Mouse (Mus musculus): Measurements from ENCODE around the gene Kazn. TPM values are rescaled to one million over a fixed set of nuclear protein-coding genes. Genes with fewer than 3 reads are reported as not detected.

Kazn gene
- polyA plus RNA-seq, 1 experiment from 2014 or later, result 4.2 TPM

- WGBS, result 18% methylated on average over 18 of the region's 18 CpGs
- Histone ChIP-seq H3K9me3 (ENCODE audit: control insufficient read depth, low read length) (no peaks in the 10 kb centered on the region), H3K27ac (replicated peaks in 1 of 2; ENCODE audit: control insufficient read depth in 1 of 2, insufficient read depth in 1 of 2, low read depth in 2 of 2, low read length in 2 of 2) (peak overlapping the region; percentile 46 to 65), H3K36me3 (ENCODE audit: control insufficient read depth, insufficient read depth, low read length) (no peaks in the 10 kb centered on the region), H3K9ac (ENCODE audit: low read length) (peak overlapping the region; percentile 43; the same call in 1 of the 2 replicates), H3K27me3 (ENCODE audit: control insufficient read depth, insufficient read depth, low read length) (no peaks in the 10 kb centered on the region), H3K4me1 (ENCODE audit: control insufficient read depth in 2 of 2, insufficient read depth in 2 of 2, low read length in 2 of 2) (peaks cover 49 to 70% of the 10 kb centered on the region in 2 experiments), H3K4me2 (ENCODE audit: low read length) (peak overlapping the region; percentile 39), H3K4me3 (ENCODE audit: control insufficient read depth in 1 of 2, insufficient read depth in 1 of 2, low read depth in 1 of 2, low read length in 2 of 2) (0 out of 4 replicates have a peak overlapping the region, but pooled peaks of 1 of the 2 experiments have one; percentile 3)
- 0 out of 2 replicates have a peak, but pooled peaks have one; percentile 14 for ATAC-seq (ENCODE audit: insufficient number of reproducible peaks, insufficient read depth, low FRiP score, low read depth)
Measured at GRCm38 (mm10) chr4:142077572-142078271, 161.5 kb downstream of the Kazn start.

GRCm38 (mm10) chr4:142076883-142077282 is 162.3 kb downstream of the Kazn start:
- Histone ChIP-seq H3K9me3 (ENCODE audit: control insufficient read depth, low read length) (no peaks in the 10 kb centered on the region), H3K4me2 (ENCODE audit: low read length) (no peak overlapping the region), H3K4me1 (ENCODE audit: control insufficient read depth in 2 of 2, insufficient read depth in 2 of 2, low read length in 2 of 2) (peaks cover 48 to 70% of the 10 kb centered on the region in 2 experiments), H3K27ac (replicated peaks in 1 of 2; ENCODE audit: control insufficient read depth in 1 of 2, insufficient read depth in 1 of 2, low read depth in 2 of 2, low read length in 2 of 2) (peak overlapping the region in 1 of 2 experiments; percentile 65; a peak in 2 of 4 replicates), H3K27me3 (ENCODE audit: control insufficient read depth, insufficient read depth, low read length) (no peaks in the 10 kb centered on the region), H3K4me3 (ENCODE audit: control insufficient read depth in 1 of 2, insufficient read depth in 1 of 2, low read depth in 1 of 2, low read length in 2 of 2) (no peak overlapping the region), H3K9ac (ENCODE audit: low read length) (no peak overlapping the region), H3K36me3 (ENCODE audit: control insufficient read depth, insufficient read depth, low read length) (no peaks in the 10 kb centered on the region)
- no peak for ATAC-seq (ENCODE audit: insufficient number of reproducible peaks, insufficient read depth, low FRiP score, low read depth)
- WGBS, result 52% methylated on average over 1 of the region's 1 CpGs

DNA sequence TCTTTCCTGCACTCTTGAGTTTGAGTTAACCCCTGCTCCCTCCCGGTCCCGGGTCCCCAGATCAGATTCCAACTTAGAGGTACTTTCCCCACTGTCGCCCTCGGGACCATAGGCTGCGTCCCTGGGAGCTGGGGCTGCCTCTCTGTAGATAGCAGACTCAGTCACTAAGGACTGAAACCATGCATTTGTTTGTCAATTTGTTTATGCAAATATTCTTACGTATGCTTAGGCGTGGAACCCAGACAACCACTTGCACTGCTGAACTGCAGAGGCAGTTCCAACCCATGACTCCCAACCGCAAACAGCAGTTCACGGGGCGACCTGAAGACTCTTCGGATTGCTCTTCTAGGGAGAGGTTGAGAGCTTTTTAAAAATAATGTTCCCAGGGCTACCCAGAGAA is 163.3 kb downstream of the Kazn start:
- H3K27ac ChIP-seq (replicated peaks in 1 of 2; ENCODE audit: control insufficient read depth in 1 of 2, insufficient read depth in 1 of 2, low read depth in 2 of 2, low read length in 2 of 2), result no peak overlapping the region
- no peak for ATAC-seq (ENCODE audit: insufficient number of reproducible peaks, insufficient read depth, low FRiP score, low read depth)
- no peak overlapping the region for H3K9ac ChIP-seq (ENCODE audit: low read length)
- H3K36me3 ChIP-seq (ENCODE audit: control insufficient read depth, insufficient read depth, low read length), result no peaks in the 10 kb centered on the region
- no peak overlapping the region for H3K4me2 ChIP-seq (ENCODE audit: low read length)
- H3K27me3 ChIP-seq (ENCODE audit: control insufficient read depth, insufficient read depth, low read length), result no peaks in the 10 kb centered on the region
- WGBS, result 84% methylated on average over 11 of the region's 11 CpGs
- H3K4me3 ChIP-seq (ENCODE audit: control insufficient read depth in 1 of 2, insufficient read depth in 1 of 2, low read depth in 1 of 2, low read length in 2 of 2), result no peak overlapping the region
- no peaks in the 10 kb centered on the region for H3K9me3 ChIP-seq (ENCODE audit: control insufficient read depth, low read length)
- peaks cover 48 to 70% of the 10 kb centered on the region in 2 experiments for H3K4me1 ChIP-seq (ENCODE audit: control insufficient read depth in 2 of 2, insufficient read depth in 2 of 2, low read length in 2 of 2)

DNA sequence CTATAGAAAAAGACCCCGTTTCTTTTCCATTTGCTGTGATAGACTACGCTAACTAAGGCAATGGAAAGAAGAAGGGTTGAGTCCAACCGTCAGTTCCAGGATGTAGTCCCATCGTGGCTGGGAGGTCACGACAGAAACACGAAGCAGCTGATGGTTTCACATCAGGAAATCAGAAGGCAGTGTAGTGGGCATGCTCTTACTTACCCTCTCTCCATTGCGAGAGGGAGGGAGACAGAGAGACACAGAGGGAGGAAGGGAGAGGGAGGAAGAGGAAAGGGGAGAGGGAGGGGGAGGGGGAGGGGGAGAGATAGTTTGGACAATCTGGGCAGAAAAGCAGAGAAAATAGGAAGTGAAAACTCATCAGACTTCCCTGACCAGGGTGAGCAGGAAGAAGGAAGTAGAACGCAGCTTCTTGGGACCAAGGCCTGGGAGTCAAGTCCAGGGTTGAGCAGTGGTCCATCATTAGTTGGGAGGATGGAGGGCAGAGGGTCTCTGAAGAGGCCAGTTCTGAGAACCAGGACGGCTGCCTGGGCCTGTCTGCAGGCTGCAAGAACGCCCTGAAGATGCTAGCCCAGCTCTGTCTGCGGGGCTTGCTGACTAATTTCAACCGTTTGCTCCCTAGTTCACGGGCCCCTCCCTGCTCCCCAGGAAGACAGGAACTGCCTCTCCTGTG is 165.0 kb downstream of the Kazn start:
- Histone ChIP-seq H3K4me1 (ENCODE audit: control insufficient read depth in 2 of 2, insufficient read depth in 2 of 2, low read length in 2 of 2) (peaks cover 36 to 67% of the 10 kb centered on the region in 2 experiments), H3K4me2 (ENCODE audit: low read length) (no peak overlapping the region), H3K36me3 (ENCODE audit: control insufficient read depth, insufficient read depth, low read length) (no peaks in the 10 kb centered on the region), H3K9me3 (ENCODE audit: control insufficient read depth, low read length) (no peaks in the 10 kb centered on the region), H3K4me3 (ENCODE audit: control insufficient read depth in 1 of 2, insufficient read depth in 1 of 2, low read depth in 1 of 2, low read length in 2 of 2) (no peak overlapping the region), H3K27ac (replicated peaks in 1 of 2; ENCODE audit: control insufficient read depth in 1 of 2, insufficient read depth in 1 of 2, low read depth in 2 of 2, low read length in 2 of 2) (no peak overlapping the region), H3K27me3 (ENCODE audit: control insufficient read depth, insufficient read depth, low read length) (no peaks in the 10 kb centered on the region), H3K9ac (ENCODE audit: low read length) (no peak overlapping the region)
- no peak for ATAC-seq (ENCODE audit: insufficient number of reproducible peaks, insufficient read depth, low FRiP score, low read depth)
- WGBS, result 60% methylated on average over 13 of the region's 13 CpGs

- no peak overlapping the region for H3K4me3 ChIP-seq (ENCODE audit: control insufficient read depth in 1 of 2, insufficient read depth in 1 of 2, low read depth in 1 of 2, low read length in 2 of 2)
- no peaks in the 10 kb centered on the region for H3K9me3 ChIP-seq (ENCODE audit: control insufficient read depth, low read length)
- H3K27me3 ChIP-seq (ENCODE audit: control insufficient read depth, insufficient read depth, low read length), result no peaks in the 10 kb centered on the region
- no peak for ATAC-seq (ENCODE audit: insufficient number of reproducible peaks, insufficient read depth, low FRiP score, low read depth)
- WGBS, result 32% methylated on average over 18 of the region's 18 CpGs
- no peak overlapping the region for H3K4me2 ChIP-seq (ENCODE audit: low read length)
- H3K27ac ChIP-seq (replicated peaks in 1 of 2; ENCODE audit: control insufficient read depth in 1 of 2, insufficient read depth in 1 of 2, low read depth in 2 of 2, low read length in 2 of 2), result peak overlapping the region in 1 of 2 experiments; percentile 9; a peak in 1 of 4 replicates
- H3K36me3 ChIP-seq (ENCODE audit: control insufficient read depth, insufficient read depth, low read length), result no peaks in the 10 kb centered on the region
- H3K4me1 ChIP-seq (ENCODE audit: control insufficient read depth in 2 of 2, insufficient read depth in 2 of 2, low read length in 2 of 2), result peaks cover 24 to 55% of the 10 kb centered on the region in 2 experiments
- no peak overlapping the region; the same call in 1 of the 2 replicates for H3K9ac ChIP-seq (ENCODE audit: low read length)
Measured at GRCm38 (mm10) chr4:142071243-142071991, 167.8 kb downstream of the Kazn start.

DNA sequence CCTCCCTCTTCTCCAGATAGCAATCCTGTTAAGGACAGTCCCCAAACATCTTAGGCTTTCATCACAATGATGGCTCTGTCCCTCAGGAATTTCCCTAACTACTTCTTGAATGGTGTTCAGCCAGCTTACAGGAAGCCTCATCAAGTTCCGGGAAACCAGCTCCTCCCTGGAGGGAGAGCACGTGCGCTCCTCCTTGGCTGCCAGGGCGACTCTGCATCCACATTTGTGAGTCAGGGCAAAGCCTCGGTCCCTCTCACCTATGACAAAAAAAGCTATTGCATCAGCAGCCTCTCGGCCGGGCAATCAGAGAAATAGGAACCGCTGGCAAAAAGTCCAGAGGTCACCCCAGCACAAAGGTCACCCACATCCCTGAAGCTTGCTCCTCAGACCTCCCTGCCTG is 168.4 kb downstream of the Kazn start:
- Histone ChIP-seq H3K9ac (ENCODE audit: low read length) (no peak overlapping the region), H3K9me3 (ENCODE audit: control insufficient read depth, low read length) (no peaks in the 10 kb centered on the region), H3K27ac (replicated peaks in 1 of 2; ENCODE audit: control insufficient read depth in 1 of 2, insufficient read depth in 1 of 2, low read depth in 2 of 2, low read length in 2 of 2) (no peak overlapping the region), H3K36me3 (ENCODE audit: control insufficient read depth, insufficient read depth, low read length) (no peaks in the 10 kb centered on the region), H3K4me1 (ENCODE audit: control insufficient read depth in 2 of 2, insufficient read depth in 2 of 2, low read length in 2 of 2) (peaks cover 29 to 60% of the 10 kb centered on the region in 2 experiments), H3K4me3 (ENCODE audit: control insufficient read depth in 1 of 2, insufficient read depth in 1 of 2, low read depth in 1 of 2, low read length in 2 of 2) (no peak overlapping the region), H3K27me3 (ENCODE audit: control insufficient read depth, insufficient read depth, low read length) (no peaks in the 10 kb centered on the region), H3K4me2 (ENCODE audit: low read length) (no peak overlapping the region)
- no peak for ATAC-seq (ENCODE audit: insufficient number of reproducible peaks, insufficient read depth, low FRiP score, low read depth)
- 19% methylated on average over 8 of the region's 8 CpGs for WGBS

All from heart, embryonic 14.5 days (tissue).